Mouse (Mus musculus) E14TG2a.4 (cell line): Measurements from ENCODE around the gene Eif5b.
"Not testable (repeated sequence)": the region's sequence is repeated elsewhere in the genome, so short reads cannot be mapped to it uniquely, and the experiment has no call there.

Experiments used
- H3K27me3 ChIP-seq: 2 replicates; pipeline ENCODE4 v1.6.1; 2014; ENCODE audit warnings: low read length, control low read depth; ENCODE audit not compliant: insufficient read depth
- H3K36me3 ChIP-seq: 2 replicates; pipeline ENCODE4 v1.6.1; 2014; ENCODE audit warnings: low read length, control low read depth; ENCODE audit not compliant: insufficient read depth
- H3K4me1 ChIP-seq: replicated peaks from 2 replicates; pipeline ENCODE4 v1.6.1; 2014; ENCODE audit warnings: low read depth, low read length, control low read depth
- H3K4me3 ChIP-seq: replicated peaks from 2 replicates; pipeline ENCODE4 v1.5.1; 2014; ENCODE audit warnings: mild to moderate bottlenecking, low read length
- H3K9me3 ChIP-seq: 2 replicates; pipeline ENCODE4 v1.6.1; 2014; ENCODE audit warnings: low read length, control low read depth
- CTCF ChIP-seq: conservative IDR thresholded peaks from 2 replicates; pipeline ENCODE4 v1.5.1; 2014; ENCODE audit warnings: low read length
- NANOG ChIP-seq: IDR thresholded peaks from 2 replicates; pipeline ENCODE4 v1.6.1; 2014; ENCODE audit warnings: borderline replicate concordance, low read length, mixed read lengths
- POU5F1 ChIP-seq: IDR thresholded peaks from 2 replicates; pipeline ENCODE4 v1.6.1; 2014; ENCODE audit warnings: low read length, borderline replicate concordance

Eif5b gene

DNA sequence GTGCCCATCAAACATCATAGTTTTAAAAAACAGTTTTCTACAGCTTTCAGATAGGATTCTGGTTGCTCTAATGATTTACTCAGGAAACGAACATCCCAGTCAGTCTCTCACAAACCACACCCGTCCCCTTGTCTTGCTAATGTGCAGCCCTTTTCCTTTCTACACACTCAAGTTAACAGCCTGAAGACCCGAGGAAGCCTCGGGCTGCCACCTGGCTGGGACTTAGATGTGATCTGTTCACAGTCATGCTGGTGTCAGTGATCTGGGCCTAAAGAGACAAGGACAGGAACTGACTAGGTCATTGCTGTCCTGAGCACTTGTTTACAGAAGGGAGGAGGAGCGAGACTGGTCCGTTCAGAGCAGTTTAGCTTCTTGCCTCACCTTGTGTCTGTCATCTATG, 60.6 kb downstream of the Eif5b start:
- peaks cover 51% of the 10 kb centered on the region for H3K4me1 ChIP-seq
- no peaks in the 10 kb centered on the region for H3K27me3 ChIP-seq
- no peaks in the 10 kb centered on the region for H3K9me3 ChIP-seq
- H3K4me3 ChIP-seq = no peak overlapping the region
- TF ChIP-seq POU5F1 (no peak), NANOG (peak; percentile 49), CTCF (no peak)
- peaks cover 93% of the 10 kb centered on the region for H3K36me3 ChIP-seq

DNA sequence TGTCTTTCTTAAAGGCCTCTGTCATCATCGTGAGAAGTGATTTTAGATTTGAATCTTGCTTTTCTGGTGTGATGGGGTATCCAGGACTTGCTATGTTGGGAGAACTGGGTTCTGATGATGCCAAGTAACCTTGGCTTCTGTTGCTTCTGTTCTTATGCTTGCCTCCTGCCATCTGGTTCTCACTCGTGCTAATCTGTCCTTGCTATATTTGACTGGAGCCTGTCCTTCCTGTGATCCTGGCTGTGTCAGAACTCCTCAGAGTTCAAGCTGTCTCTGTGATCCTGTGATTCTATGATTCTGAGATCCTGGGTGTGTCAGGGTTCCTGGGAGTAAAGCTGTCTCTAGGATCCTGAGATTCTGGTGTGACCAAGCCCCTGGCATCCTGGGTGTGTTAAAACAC, 64.3 kb downstream of the Eif5b start:
- not testable (repeated sequence) for H3K4me3 ChIP-seq, H3K9me3 ChIP-seq, H3K27me3 ChIP-seq
- H3K36me3 ChIP-seq = peaks cover 93% of the 10 kb centered on the region
- H3K4me1 ChIP-seq = peaks cover 29% of the 10 kb centered on the region

DNA sequence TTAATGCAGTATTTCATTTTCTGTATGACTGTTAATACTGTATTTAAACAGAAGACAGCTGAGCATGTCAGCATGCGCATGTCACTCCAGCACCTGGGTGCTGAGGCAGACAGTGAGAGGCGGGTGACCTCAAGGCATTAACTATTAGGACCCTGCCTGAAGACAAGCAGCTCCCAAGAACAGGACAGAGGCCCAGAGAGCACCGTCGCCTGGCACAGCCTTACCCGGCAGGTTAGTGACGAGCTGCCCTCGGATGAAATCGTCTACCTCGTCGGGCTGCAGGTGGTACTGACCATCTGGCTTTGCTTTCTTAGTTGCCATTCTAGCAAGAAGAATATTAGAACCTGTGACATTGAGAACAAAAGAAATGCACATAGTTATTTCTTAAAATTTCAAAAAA, 69.5 kb downstream of the Eif5b start:
- Histone ChIP-seq H3K4me3 (no peak overlapping the region), H3K9me3 (no peaks in the 10 kb centered on the region)

DNA sequence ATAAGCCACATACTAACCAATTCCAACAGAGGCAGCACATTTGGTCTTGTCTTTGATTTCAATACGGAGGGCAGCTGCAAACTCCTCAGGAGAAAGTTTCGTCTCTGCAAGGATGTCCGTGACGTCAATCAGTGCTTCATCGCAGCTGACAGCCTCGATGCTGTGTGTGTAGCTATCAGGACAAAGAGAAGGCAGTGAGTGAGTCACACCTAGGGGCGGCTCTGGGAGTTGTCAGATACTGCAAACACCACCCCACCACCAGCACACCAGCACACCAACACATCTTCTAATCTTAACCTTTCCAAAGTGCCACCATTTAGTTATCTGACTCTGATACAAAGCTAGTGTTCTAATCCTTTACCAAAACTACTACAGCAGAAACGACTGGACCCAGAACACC, 73.5 kb downstream of the Eif5b start:
- Histone ChIP-seq H3K9me3 (no peaks in the 10 kb centered on the region), H3K27me3 (no peaks in the 10 kb centered on the region), H3K4me1 (peaks cover 27% of the 10 kb centered on the region), H3K4me3 (no peak overlapping the region), H3K36me3 (peaks cover 91% of the 10 kb centered on the region)
- TF ChIP-seq NANOG (no peak), CTCF (no peak), POU5F1 (no peak)

More for the DNA sequence above, 69.5 kb downstream of the Eif5b start:
- H3K27me3 ChIP-seq = no peaks in the 10 kb centered on the region
- H3K36me3 ChIP-seq = peaks cover 94% of the 10 kb centered on the region
- peaks cover 15% of the 10 kb centered on the region for H3K4me1 ChIP-seq
- no peak for TF ChIP-seq POU5F1

DNA sequence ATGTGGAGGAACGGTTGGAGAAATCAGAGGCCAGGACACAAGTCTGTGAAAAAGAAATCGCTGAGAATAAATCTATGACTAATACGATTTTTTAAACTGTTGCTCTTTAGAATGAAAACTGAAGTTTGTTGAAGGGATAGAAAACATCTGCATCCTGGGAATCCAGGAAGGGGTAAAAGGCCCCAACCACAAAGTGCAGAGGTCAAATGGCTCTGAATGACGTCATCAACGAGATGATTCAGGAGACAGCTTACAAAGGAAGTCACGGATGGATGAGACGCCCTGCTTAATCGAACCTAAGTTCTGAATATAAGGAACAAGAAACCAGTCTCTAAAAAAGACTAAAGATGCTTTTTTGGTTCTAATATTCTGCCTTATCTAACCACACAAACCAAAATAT, 83.5 kb downstream of the Eif5b start:
- no peaks in the 10 kb centered on the region for H3K9me3 ChIP-seq
- H3K36me3 ChIP-seq = peaks cover 80% of the 10 kb centered on the region
- no peaks in the 10 kb centered on the region for H3K27me3 ChIP-seq
- TF ChIP-seq NANOG (no peak), CTCF (no peak), POU5F1 (no peak)
- no peak overlapping the region for H3K4me3 ChIP-seq
- H3K4me1 ChIP-seq = no peaks in the 10 kb centered on the region

DNA sequence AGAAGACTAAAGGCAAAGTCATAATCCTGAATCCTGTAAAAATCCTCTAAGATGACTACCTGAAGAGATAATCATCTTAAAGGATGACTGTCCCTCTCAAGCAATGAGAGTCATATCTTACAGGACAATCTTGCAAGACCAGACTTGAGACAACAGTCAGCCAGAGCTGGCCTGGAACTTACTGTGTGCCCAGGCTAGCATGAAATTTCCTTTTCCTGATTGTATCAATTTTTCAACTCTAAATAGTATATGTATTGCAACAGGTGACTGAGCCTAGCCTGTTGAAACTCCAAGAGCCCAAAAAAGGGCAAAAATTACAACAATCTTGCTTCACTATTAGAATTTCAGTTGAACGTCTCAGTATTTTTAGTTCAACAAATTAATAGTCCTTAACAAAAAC, 105.4 kb downstream of the Eif5b start:
- H3K27me3 ChIP-seq = no peaks in the 10 kb centered on the region
- no peaks in the 10 kb centered on the region for H3K9me3 ChIP-seq
- peaks cover 6% of the 10 kb centered on the region; the same call in 1 of the 2 replicates for H3K4me1 ChIP-seq
- TF ChIP-seq NANOG (no peak), POU5F1 (no peak), CTCF (no peak)
- no peak overlapping the region for H3K4me3 ChIP-seq
- peaks cover 86% of the 10 kb centered on the region for H3K36me3 ChIP-seq

DNA sequence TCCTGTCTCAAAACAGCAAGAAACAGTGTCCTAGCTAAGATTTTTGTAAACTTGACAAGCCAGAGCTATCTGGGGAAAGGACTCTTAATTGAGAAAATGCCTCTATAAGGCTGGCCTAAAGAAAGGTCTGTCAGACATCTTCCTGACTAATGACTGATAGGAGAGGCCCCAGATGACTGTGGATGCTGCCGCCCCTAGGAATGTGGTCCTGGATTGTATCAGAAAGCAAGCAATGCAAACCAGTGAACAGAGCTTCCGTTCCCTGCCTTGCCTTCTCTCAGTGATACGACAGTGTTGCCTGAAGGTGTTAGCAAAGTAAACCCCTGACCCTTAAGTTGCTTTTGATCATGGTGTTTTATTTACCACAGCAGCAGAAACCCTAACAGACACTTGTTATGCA, 106.0 kb downstream of the Eif5b start:
- Histone ChIP-seq H3K9me3 (no peaks in the 10 kb centered on the region), H3K27me3 (no peaks in the 10 kb centered on the region), H3K4me3 (no peak overlapping the region), H3K36me3 (peaks cover 80% of the 10 kb centered on the region), H3K4me1 (peaks cover 6% of the 10 kb centered on the region; the same call in 1 of the 2 replicates)
- TF ChIP-seq CTCF (no peak), POU5F1 (no peak), NANOG (no peak)
